Mouse (Mus musculus) lung, embryonic 16.5 days (tissue): ENCODE measurements around the gene Bex6. TPM values are rescaled to one million over a fixed set of nuclear protein-coding genes. Genes with fewer than 3 reads are reported as not detected.
A peak's percentile ranks its signal among the peaks of the same experiment; 100 is the strongest.

ENCODE experiments used
- ATAC-seq: fragments of 200-750 bp; cut with Nextera tagmentation; 2 replicates; pipeline ENCODE4 v1.8.0; 2017; ENCODE audit warnings: low read depth, mild to moderate bottlenecking, moderate library complexity
- H3K27ac ChIP-seq: fragments of 300-500 bp; sonication (generic); 2 replicates; pipeline ENCODE4 v1.5.1; 2014; ENCODE audit warnings: mild to moderate bottlenecking, control low read depth, low read length
- H3K27me3 ChIP-seq: fragments of 300-500 bp; sonication (generic); 2 replicates; pipeline ENCODE4 v1.6.1; 2014; ENCODE audit warnings: low read depth, low read length, mixed read lengths; ENCODE audit not compliant: control insufficient read depth, insufficient read depth
- H3K36me3 ChIP-seq: fragments of 300-500 bp; sonication (generic); 2 replicates; pipeline ENCODE4 v1.6.1; 2014; ENCODE audit warnings: low read length; ENCODE audit not compliant: control insufficient read depth, insufficient read depth
- H3K4me1 ChIP-seq: fragments of 300-500 bp; sonication (generic); replicated peaks from 2 replicates; pipeline ENCODE4 v1.6.1; 2014; ENCODE audit warnings: low read length, mixed read lengths; ENCODE audit not compliant: control insufficient read depth, insufficient read depth
- H3K4me2 ChIP-seq: fragments of 300-500 bp; sonication (generic); 2 replicates; pipeline ENCODE4 v1.6.1; 2014; ENCODE audit warnings: low read depth, low read length, control low read depth
- H3K4me3 ChIP-seq: fragments of 300-500 bp; sonication (generic); 2 replicates; pipeline ENCODE4 v1.5.1; 2014; ENCODE audit warnings: mild to moderate bottlenecking, low read length, control low read depth
- H3K9ac ChIP-seq: fragments of 300-500 bp; sonication (generic); 2 replicates; pipeline ENCODE4 v1.6.1; 2014; ENCODE audit warnings: low read length, control low read depth
- H3K9me3 ChIP-seq: fragments of 300-500 bp; sonication (generic); 2 replicates; pipeline ENCODE4 v1.6.1; 2016; ENCODE audit warnings: low read length; ENCODE audit not compliant: control insufficient read depth
- WGBS: fragments of 180-500 bp; shearing (Covaris S2); extraction: QIAGEN DNeasy Blood & Tissue Kit; methylation state at CpG from one replicate; pipeline ENCODE4 v1.1.7; 2014; 5-methylcytosine and 5-hydroxymethylcytosine counted together
- polyA plus RNA-seq: library from polyadenylated mRNA; unstranded; fragments of >200 nt; fragmentation: Nextera tagmentation; extraction: Ambion mirVana; gene quantifications from 2 replicates; pipeline ENCODE4 v1.2.1, GENCODE M21; 2015

Bex6 gene
- polyA plus RNA-seq, 1 experiment from 2014 or later: 0.28 TPM

DNA sequence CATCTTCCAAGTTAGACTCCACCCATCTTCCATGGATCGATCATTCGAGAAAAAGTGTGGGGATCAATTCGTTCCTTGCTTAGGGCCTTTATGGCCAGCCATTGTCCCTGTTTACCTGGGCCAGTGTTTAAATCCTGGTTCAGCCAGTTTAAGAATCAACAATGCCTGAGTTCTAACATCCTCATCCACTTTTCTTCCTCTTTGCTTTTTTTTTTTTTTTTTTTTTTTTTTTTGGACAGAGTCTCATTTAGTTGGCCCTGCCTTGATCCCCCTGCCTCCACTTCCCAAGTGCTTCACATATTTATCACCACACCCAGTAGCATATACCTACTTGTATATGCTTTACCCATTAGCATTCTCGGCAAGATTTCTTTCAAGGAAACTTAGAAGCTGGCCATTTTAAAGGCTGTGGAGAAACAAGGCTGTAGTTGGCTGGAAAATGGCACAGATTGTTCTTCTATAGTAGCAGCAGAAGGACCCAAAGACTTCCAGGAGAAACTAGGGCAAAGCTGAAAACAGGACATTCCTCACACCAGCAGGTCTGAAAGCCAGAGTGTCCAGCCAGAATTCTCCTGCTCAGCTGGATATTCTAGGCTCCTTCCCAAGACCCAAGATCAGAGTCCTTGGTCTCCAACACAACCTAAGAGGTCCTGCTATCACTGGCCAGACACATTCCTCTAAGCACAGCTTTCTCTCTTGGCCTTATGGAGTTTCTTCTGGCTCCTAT, 11.6 kb upstream of the Bex6 start:
- H3K9me3 ChIP-seq: no peaks in the 10 kb centered on the region
- H3K27me3 ChIP-seq: no peaks in the 10 kb centered on the region; the same call in 1 of the 2 replicates
- no peak overlapping the region for H3K27ac ChIP-seq
- H3K4me1 ChIP-seq: peaks cover 5% of the 10 kb centered on the region; the same call in 1 of the 2 replicates
- H3K36me3 ChIP-seq: no peaks in the 10 kb centered on the region
- no peak overlapping the region for H3K9ac ChIP-seq
- 90% methylated on average over 4 of the region's 4 CpGs for WGBS
- H3K4me2 ChIP-seq: no peak overlapping the region
- H3K4me3 ChIP-seq: no peak overlapping the region
- no peak for ATAC-seq

DNA sequence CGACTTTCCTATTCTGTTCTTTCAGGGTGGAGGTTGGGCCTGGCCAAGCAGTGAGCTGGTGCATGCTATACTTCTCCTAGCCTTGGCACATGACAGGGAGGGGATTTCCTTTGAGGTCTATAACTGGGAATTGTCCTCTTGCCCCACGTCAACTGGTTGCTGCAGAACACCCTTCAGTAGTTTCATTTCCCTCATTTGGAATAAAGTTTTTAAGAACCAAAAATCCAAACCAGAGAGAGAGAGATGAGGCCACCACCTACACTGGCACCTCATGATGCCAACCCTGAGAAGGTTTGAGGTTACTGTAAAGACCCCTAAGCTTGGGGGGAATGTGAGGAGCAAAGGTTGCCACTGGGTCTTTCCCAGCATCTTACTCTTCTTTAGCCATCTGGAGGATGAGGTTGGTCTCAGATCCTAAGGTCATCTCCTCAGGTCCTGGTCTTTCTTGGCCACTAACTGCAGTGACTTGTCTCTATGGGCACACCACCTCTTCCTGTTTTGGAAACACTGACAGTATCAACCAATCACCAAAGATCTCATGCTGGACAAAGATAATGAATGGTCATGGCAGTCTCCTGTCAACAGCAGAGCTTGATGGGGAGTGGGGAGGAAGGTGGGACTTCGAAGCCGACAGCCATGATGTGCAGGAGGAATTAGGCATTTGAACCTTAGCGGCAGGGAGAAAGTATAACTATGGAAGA, 8.4 kb upstream of the Bex6 start:
- ATAC-seq: no peak
- Histone ChIP-seq H3K4me1 (no peaks in the 10 kb centered on the region), H3K27me3 (no peaks in the 10 kb centered on the region)

DNA sequence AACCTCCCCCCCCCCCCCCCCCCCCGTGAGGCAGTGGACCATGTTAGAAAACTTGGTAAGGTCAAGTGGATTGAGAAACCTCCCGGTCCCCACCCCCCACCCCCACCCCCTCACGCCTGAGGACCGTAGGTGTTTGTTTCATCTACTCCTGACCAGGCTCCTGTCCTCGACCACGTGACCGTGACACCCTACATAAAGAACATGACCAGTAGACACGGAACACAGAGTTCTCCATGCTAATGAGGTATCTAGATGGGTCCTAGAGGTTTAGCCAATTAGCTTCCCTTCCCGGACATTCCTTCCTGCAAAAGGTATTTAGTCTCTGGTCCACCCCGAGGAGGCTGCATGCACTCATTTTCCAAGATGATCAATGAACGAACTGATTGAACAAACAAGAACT, 6.2 kb upstream of the Bex6 start:
- Histone ChIP-seq H3K36me3 (no peaks in the 10 kb centered on the region), H3K9me3 (no peaks in the 10 kb centered on the region), H3K27me3 (no peaks in the 10 kb centered on the region), H3K9ac (no peak overlapping the region), H3K4me1 (no peaks in the 10 kb centered on the region), H3K4me2 (no peak overlapping the region), H3K27ac (no peak overlapping the region), H3K4me3 (no peak overlapping the region)
- 70% methylated on average over 10 of the region's 11 CpGs for WGBS
- ATAC-seq: no peak

More for the DNA sequence above, 8.4 kb upstream of the Bex6 start:
- no peak overlapping the region for H3K4me3 ChIP-seq
- H3K27ac ChIP-seq: no peak overlapping the region
- 85% methylated on average over 5 of the region's 5 CpGs for WGBS
- no peak overlapping the region for H3K4me2 ChIP-seq
- no peak overlapping the region for H3K9ac ChIP-seq
- no peaks in the 10 kb centered on the region for H3K9me3 ChIP-seq
- H3K36me3 ChIP-seq: no peaks in the 10 kb centered on the region

DNA sequence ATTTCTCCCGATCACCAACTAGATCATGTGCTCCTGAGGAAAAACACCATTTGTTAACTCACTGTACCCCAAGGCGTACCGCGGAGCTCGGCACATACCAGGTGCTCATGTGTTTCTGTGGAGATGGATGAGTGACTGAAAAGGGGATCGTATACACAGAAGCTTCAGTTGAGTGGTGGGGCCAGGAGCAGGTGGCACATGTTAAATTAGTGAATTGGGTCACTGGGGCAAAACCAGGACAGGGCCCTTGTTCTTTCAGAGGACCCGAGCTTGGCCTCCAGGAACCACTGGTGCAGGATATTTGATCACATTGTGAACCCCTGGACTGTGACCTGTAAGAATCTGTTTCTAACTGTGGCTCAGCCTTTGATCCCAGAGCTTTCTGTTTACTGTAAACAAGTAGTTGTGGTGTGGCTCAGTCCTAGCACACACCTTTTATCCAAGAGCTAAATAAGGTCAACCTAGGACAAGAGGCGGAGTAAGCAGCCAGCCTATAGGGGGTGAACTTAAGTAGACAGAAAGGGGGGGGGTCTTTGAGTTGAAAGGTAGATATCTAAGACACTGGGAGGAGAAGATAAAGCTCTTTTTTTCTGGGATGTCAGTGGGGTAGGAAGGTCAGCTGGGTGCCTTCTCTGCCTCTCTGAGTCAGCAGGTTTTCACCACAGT, 5.2 kb upstream of the Bex6 start:
- H3K4me2 ChIP-seq: no peak overlapping the region
- H3K27me3 ChIP-seq: no peaks in the 10 kb centered on the region
- no peaks in the 10 kb centered on the region for H3K36me3 ChIP-seq
- no peak for ATAC-seq
- 71% methylated on average over 8 of the region's 8 CpGs for WGBS
- no peak overlapping the region for H3K9ac ChIP-seq
- no peak overlapping the region for H3K4me3 ChIP-seq
- H3K9me3 ChIP-seq: no peaks in the 10 kb centered on the region
- H3K4me1 ChIP-seq: no peaks in the 10 kb centered on the region
- H3K27ac ChIP-seq: no peak overlapping the region

DNA sequence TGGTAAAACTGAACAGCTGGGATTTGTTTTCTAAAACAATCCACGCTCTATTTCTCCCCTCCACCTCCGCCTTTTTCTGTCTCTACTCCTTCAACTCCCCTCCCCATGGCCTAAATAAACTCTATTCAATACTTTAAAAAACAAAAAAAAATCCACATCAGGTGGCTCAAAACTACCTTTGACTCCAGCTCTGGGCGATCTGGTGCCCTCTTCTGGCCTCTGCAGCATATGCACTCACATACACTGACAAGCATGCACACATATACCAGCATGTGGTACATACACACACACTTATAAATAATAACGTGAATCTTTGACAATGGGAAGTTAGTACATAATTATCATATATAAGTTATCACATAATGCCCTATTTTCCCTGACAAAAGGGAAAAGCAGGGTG, 4.6 kb upstream of the Bex6 start:
- H3K4me1 ChIP-seq: no peaks in the 10 kb centered on the region
- H3K27ac ChIP-seq: no peak overlapping the region
- H3K4me3 ChIP-seq: no peak overlapping the region
- no peaks in the 10 kb centered on the region for H3K9me3 ChIP-seq
- no peaks in the 10 kb centered on the region for H3K27me3 ChIP-seq
- H3K4me2 ChIP-seq: no peak overlapping the region
- no peaks in the 10 kb centered on the region for H3K36me3 ChIP-seq
- no peak overlapping the region for H3K9ac ChIP-seq
- ATAC-seq: no peak
- 92% methylated on average over 4 of the region's 4 CpGs for WGBS

DNA sequence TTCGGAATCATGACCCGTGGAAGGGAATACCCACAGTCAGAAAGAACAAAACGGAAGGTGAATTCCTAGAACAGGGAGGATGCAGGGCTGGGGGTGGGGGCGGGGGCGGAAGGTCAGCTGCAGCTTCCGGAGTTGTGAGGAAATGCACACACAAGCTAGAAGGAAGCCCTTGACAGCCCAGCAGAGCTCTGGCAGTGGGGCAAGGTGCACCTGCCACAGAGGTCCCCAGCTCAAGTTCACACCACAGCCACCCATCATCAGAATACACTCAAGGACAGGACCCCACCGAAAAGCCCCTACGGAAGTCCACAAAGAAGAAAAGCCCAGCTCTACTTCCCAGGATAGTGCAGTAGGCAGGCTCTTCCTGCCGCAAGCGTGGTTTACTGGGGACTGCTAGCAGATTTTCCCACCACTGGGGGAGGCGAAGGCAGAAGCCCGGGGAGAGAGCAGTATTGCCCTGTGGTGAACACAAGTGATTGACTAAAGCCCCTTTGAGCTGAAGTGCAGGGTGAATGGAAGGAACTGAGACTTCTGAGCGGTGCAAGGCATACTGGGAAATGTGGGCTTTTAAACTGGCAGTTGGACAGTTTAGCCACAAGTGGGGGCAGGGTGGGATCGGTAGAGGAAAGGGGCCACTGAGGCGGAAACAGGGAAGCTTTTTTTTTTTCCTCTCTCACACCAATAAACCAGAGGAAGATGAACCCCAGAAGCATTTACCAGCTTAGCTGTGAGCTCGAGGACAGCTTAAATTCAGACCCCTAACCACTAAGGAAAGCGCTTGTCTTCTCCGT, 2.5 kb upstream of the Bex6 start:
- H3K9ac ChIP-seq: no peak overlapping the region
- H3K9me3 ChIP-seq: no peaks in the 10 kb centered on the region
- peak overlapping the region; percentile 59 for H3K27ac ChIP-seq
- WGBS: 44% methylated on average over 18 of the region's 18 CpGs
- no peaks in the 10 kb centered on the region for H3K4me1 ChIP-seq
- ATAC-seq: peak; percentile 60
- no peaks in the 10 kb centered on the region for H3K36me3 ChIP-seq
- peak overlapping the region; percentile 15 for H3K4me2 ChIP-seq
- no peak overlapping the region for H3K4me3 ChIP-seq
- no peaks in the 10 kb centered on the region for H3K27me3 ChIP-seq

DNA sequence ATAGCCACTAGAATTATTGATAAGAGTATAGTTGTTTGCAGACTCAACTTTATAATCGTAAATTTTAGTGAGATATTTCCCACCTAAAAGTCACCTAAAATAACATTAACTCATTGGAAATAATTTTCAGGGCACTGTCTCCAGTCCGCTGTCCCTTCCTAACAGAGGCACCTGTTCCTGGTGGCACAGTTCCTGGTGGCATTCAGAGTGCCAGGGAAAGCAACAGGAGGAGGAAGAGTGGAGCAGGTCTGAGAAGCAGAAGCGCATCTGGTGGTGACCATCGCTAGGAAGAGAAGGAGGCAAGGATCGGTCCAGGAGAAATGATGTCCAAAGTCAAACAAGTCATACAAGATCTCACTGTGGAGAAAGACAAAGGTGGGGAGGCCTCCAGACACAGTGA, 6.4 kb downstream of the Bex6 start:
- no peaks in the 10 kb centered on the region for H3K4me1 ChIP-seq
- H3K9me3 ChIP-seq: no peaks in the 10 kb centered on the region
- no peak overlapping the region for H3K9ac ChIP-seq
- H3K4me2 ChIP-seq: no peak overlapping the region
- no peak overlapping the region for H3K27ac ChIP-seq
- no peak for ATAC-seq
- 90% methylated on average over 5 of the region's 5 CpGs for WGBS
- no peaks in the 10 kb centered on the region for H3K36me3 ChIP-seq
- no peak overlapping the region for H3K4me3 ChIP-seq
- H3K27me3 ChIP-seq: no peaks in the 10 kb centered on the region

DNA sequence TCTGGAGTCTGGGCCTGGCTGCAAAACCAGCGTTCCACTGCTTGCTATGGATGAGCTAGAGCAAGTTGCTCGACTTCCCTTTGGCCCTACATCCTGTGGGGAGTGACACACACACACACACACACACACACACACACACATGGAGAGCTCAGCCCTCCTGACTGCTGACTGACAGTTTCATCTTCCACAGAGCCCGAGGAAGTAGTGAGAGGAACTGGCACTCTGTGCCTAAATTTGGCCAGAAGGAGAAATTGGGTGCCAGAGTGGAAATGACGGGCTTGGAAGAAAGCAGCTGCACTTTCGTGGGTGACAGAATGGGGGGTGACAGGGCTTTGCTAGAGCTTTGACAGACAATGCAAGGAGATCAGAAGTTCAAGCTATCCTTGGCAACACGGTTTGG, 9.5 kb downstream of the Bex6 start:
- ATAC-seq: peak; percentile 36
- Histone ChIP-seq H3K9ac (no peak overlapping the region), H3K27me3 (no peaks in the 10 kb centered on the region), H3K4me2 (0 out of 2 replicates have a peak overlapping the region, but pooled peaks have one; percentile 0), H3K36me3 (no peaks in the 10 kb centered on the region), H3K9me3 (no peaks in the 10 kb centered on the region), H3K4me1 (no peaks in the 10 kb centered on the region), H3K27ac (no peak overlapping the region), H3K4me3 (no peak overlapping the region)
- 22% methylated on average over 6 of the region's 6 CpGs for WGBS
